Comparison of ENCODE assay signal across 8 mouse cellular contexts in the genomic region with DNA sequence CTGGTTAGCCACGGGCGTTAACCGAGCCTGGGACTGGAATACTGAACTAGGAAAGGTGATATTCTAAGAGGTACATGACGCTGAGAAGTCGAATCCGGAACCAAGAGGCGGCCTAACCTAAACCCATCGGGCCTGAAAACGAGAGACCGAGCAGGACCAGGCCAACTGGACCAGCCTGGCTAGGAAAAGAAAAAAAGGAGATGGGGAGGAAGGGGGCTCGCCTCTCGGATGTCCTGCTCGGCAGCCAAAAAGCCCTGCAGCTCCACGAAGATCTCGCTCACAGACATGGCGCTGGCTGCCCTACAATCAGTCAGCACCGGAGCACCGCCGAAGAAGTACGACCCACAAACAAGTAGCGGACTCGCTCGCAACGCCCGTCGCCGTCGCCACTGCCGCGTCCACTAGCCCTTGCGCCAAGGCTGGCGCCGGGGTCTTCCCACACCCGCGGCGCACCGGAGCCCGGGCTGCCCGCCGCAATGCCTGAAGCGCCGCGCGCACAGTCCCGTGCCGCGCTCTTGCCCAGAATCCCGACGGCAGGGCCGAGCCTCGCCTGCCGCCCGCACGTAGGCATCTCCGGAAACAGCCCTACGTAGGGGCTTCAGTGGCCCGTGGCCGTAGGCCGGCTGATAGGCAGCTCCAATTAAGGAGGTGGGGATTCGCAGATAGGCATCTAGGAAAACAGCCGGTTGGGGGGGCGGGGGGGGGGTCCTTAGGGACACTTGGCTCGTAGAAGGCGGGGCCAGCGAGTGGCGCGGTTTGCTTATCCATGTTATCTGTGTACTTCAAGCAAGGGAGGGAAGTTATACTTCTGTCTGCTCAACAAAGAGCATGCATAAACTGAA. TPM values are rescaled to one million over a fixed set of nuclear protein-coding genes. Genes with fewer than 3 reads are reported as not detected.
DNase-seq lines count a peak whose midpoint lies in the region; ATAC-seq lines count a peak whose summit lies in the region.

No protein-coding gene starts in this region.

- peak; percentile 100 for ATAC-seq in hindbrain, embryonic 14.5 days (ENCODE audit: low FRiP score)

- H3K36me3 ChIP-seq in hindbrain, embryonic 14.5 days (replicated peaks; ENCODE audit: control insufficient read depth, insufficient read depth) = peaks cover 15% of the 10 kb centered on the region

- peak; percentile 96 for DNase-seq in NIH3T3 (ENCODE audit: low read depth)
- DNase-seq in cerebellum, postnatal 10 days = peak; percentile 92 to 96
- peak; percentile 80 to 83 for DNase-seq in frontal cortex, postnatal 14 days (ENCODE audit: low spot score in 2 of 2)
- peak; percentile 91 for DNase-seq in hindbrain, embryonic 14.5 days (ENCODE audit: low spot score)
- DNase-seq in layer of hippocampus, postnatal 36 days = peak; percentile 88 to 89
- peak; percentile 92 for DNase-seq in lung, postnatal 36 days
- DNase-seq in retina, postnatal 1 day = peak; percentile 96
- DNase-seq in urinary bladder, adult 18-20 months (ENCODE audit: low spot score in 2 of 2) = peak; percentile 83 to 92

- peaks cover 13% of the 10 kb centered on the region for H3K4me1 ChIP-seq in hindbrain, embryonic 14.5 days (replicated peaks; ENCODE audit: control insufficient read depth, insufficient read depth, low read length)

- peak overlapping the region; percentile 87 for H3K4me2 ChIP-seq in hindbrain, embryonic 14.5 days (replicated peaks)

- H3K27me3 ChIP-seq in hindbrain, embryonic 14.5 days (ENCODE audit: control insufficient read depth, insufficient read depth, low read length) = no peaks in the 10 kb centered on the region; the same call in 1 of the 2 replicates

- under 1% methylated on average over 67 of the region's 67 CpGs for WGBS in hindbrain, embryonic 14.5 days

- peak overlapping the region; percentile 82 for H3K4me3 ChIP-seq in hindbrain, embryonic 14.5 days (replicated peaks; ENCODE audit: low read length)

- H3K9me3 ChIP-seq in hindbrain, embryonic 14.5 days (ENCODE audit: control insufficient read depth, low read length) = no peaks in the 10 kb centered on the region

- peak overlapping the region; percentile 90 for H3K27ac ChIP-seq in hindbrain, embryonic 14.5 days

- peak overlapping the region; percentile 88 for H3K9ac ChIP-seq in hindbrain, embryonic 14.5 days

RNA-seq across cellular contexts. Expression of a gene that starts 0.5 kb away (rescaled TPM):
- polyA plus RNA-seq in hindbrain, embryonic 14.5 days (2014; fragmentation: Nextera tagmentation; extraction: Ambion mirVana) = 436 and 439 TPM in 2 replicates
- 100 to 1,000 TPM in 1 of 2 experiments, 10 to 100 TPM in 1; 98.6 to 104 TPM for total RNA-seq in layer of hippocampus, postnatal 36 days (2021)

RNA-seq across cellular contexts. Expression of a gene that starts 10.6 kb away (rescaled TPM):
- polyA plus RNA-seq in hindbrain, embryonic 14.5 days (2014; fragmentation: Nextera tagmentation; extraction: Ambion mirVana) = 68.2 and 71.2 TPM in 2 replicates
- total RNA-seq in layer of hippocampus, postnatal 36 days (2021) = 10 to 100 TPM; 25.5 to 27.5 TPM

Comparison
In these comparisons a context has a peak if more than half of its experiments do, and no peak if none do; other contexts are left out.
1. Peak in every context shown above with its lines: DNase-seq, ATAC-seq, H3K4me3 ChIP-seq and H3K27ac ChIP-seq.